Mouse (Mus musculus) forebrain, postnatal 0 days (tissue): ENCODE data around the gene Atrx. TPM values are rescaled to one million over a fixed set of nuclear protein-coding genes. Genes with fewer than 3 reads are reported as not detected.
A peak's percentile ranks its signal among the peaks of the same experiment; 100 is the strongest.

Source experiments
- ATAC-seq: fragments of 200-750 bp; cut with Nextera tagmentation; 2 replicates; pipeline ENCODE4 v1.8.0; 2017; ENCODE audit warnings: mild to moderate bottlenecking, moderate library complexity
- DNase-seq: peaks from one replicate; pipeline ENCODE4 v3.0.0-alpha.2; 2015
- H3K27ac ChIP-seq: fragments of 300-500 bp; sonication (generic); 2 replicates; pipeline ENCODE4 v1.5.1; 2014; ENCODE audit warnings: low read depth, mild to moderate bottlenecking, antibody characterized with exemption, low read length, moderate library complexity, mixed read lengths
- H3K27me3 ChIP-seq: fragments of 300-500 bp; sonication (generic); 2 replicates; pipeline ENCODE4 v1.6.1; 2014; ENCODE audit warnings: mild to moderate bottlenecking, low read length, mixed read lengths; ENCODE audit not compliant: insufficient read depth
- H3K36me3 ChIP-seq: fragments of 300-500 bp; sonication (generic); 2 replicates; pipeline ENCODE4 v1.6.1; 2014; ENCODE audit warnings: mild to moderate bottlenecking, moderate library complexity; ENCODE audit not compliant: insufficient read depth
- H3K4me1 ChIP-seq: fragments of 300-500 bp; sonication (generic); 2 replicates; pipeline ENCODE4 v1.6.1; 2014; ENCODE audit warnings: antibody characterized with exemption; ENCODE audit not compliant: insufficient read depth
- H3K4me2 ChIP-seq: fragments of 300-500 bp; sonication (generic); 2 replicates; pipeline ENCODE4 v1.6.1; 2014; ENCODE audit warnings: low read depth, mild to moderate bottlenecking, moderate library complexity
- H3K4me3 ChIP-seq: fragments of 300-500 bp; sonication (generic); 2 replicates; pipeline ENCODE4 v1.5.1; 2014; ENCODE audit warnings: low read depth, low read length, mixed read lengths
- H3K9ac ChIP-seq: fragments of 300-500 bp; sonication (generic); 2 replicates; pipeline ENCODE4 v1.6.1; 2014; ENCODE audit warnings: mild to moderate bottlenecking
- H3K9me3 ChIP-seq: fragments of 300-500 bp; sonication (generic); 2 replicates; pipeline ENCODE4 v1.6.1; 2016; ENCODE audit warnings: low read length
- CTCF ChIP-seq: sonication (generic); IDR thresholded peaks from 2 replicates; pipeline ENCODE4 v1.5.1; 2016; ENCODE audit warnings: antibody characterized with exemption, control low read depth, low read depth
- WGBS: fragments of 180-500 bp; shearing (Covaris S2); extraction: QIAGEN DNeasy Blood & Tissue Kit; methylation state at CpG from one replicate; pipeline ENCODE4 v1.1.7; 2014; 5-methylcytosine and 5-hydroxymethylcytosine counted together
- polyA plus RNA-seq: library from polyadenylated mRNA; unstranded; fragments of >200 nt; fragmentation: Nextera tagmentation; extraction: Ambion mirVana; gene quantifications from 2 replicates; pipeline ENCODE4 v1.2.1, GENCODE M21; 2015
- total RNA-seq: library from RNA; depleted of rRNA; stranded (reverse); fragments of >200 nt; gene quantifications from 2 replicates; pipeline ENCODE4 v1.2.3, GENCODE M21; 2014; rRNA removed

Atrx gene
- total and polyA plus RNA-seq, 2 experiments from 2014 or later: 222 to 305 TPM

- 20% methylated on average over 20 of the region's 20 CpGs for WGBS
- ATAC-seq: peak; percentile 54
- Histone ChIP-seq H3K9ac (peak overlapping the region; percentile 18; the same call in 1 of the 2 replicates), H3K9me3 (no peaks in the 10 kb centered on the region), H3K27me3 (peaks cover 5% of the 10 kb centered on the region; the same call in 1 of the 2 replicates), H3K4me2 (peak overlapping the region; percentile 68), H3K36me3 (no peaks in the 10 kb centered on the region), H3K4me1 (no peaks in the 10 kb centered on the region), H3K27ac (no peak overlapping the region), H3K4me3 (peak overlapping the region; percentile 42)
- peak; percentile 29 for DNase-seq
- no peak for TF ChIP-seq CTCF
Observed at GRCm38 (mm10) chrX:105763612-105764011, 165.6 kb downstream of the Atrx start.

- H3K4me3 ChIP-seq: peak overlapping the region; percentile 42
- no peak overlapping the region for H3K27ac ChIP-seq
- no peaks in the 10 kb centered on the region for H3K36me3 ChIP-seq
- ATAC-seq: peak; percentile 42; the same call in 1 of the 2 replicates
- TF ChIP-seq CTCF: peak; percentile 19; the same call in 1 of the 2 replicates
- peak overlapping the region; percentile 68 for H3K4me2 ChIP-seq
- peak; percentile 14 for DNase-seq
- peaks cover 5% of the 10 kb centered on the region; the same call in 1 of the 2 replicates for H3K27me3 ChIP-seq
- H3K9ac ChIP-seq: peak overlapping the region; percentile 18; the same call in 1 of the 2 replicates
- H3K9me3 ChIP-seq: no peaks in the 10 kb centered on the region
- 26% methylated on average over 23 of the region's 23 CpGs for WGBS
- H3K4me1 ChIP-seq: no peaks in the 10 kb centered on the region
Observed at GRCm38 (mm10) chrX:105762847-105763527, 166.2 kb downstream of the Atrx start.

Other genes with a start within 250 kb of the Atrx start
- gene Fgf16, start 165.1 kb downstream of the Atrx start, total RNA-seq: 0.33 and 1.0 TPM in 2 replicates
- gene Fgf16, start 165.1 kb downstream of the Atrx start, polyA plus RNA-seq: 0.25 and 0.36 TPM in 2 replicates
- 15.5 and 17.0 TPM in 2 replicates for gene Magt1, start 82.5 kb upstream of the Atrx start, total RNA-seq
- gene Magt1, start 82.5 kb upstream of the Atrx start, polyA plus RNA-seq: 8.5 and 12.3 TPM in 2 replicates
- gene Cox7b, start 86.3 kb upstream of the Atrx start, total RNA-seq: 193 and 278 TPM in 2 replicates
- gene Cox7b, start 86.3 kb upstream of the Atrx start, polyA plus RNA-seq: 393 and 557 TPM in 2 replicates
- gene Atp7a, start 97.9 kb upstream of the Atrx start, total RNA-seq: 11.7 and 14.6 TPM in 2 replicates
- gene Atp7a, start 97.9 kb upstream of the Atrx start, polyA plus RNA-seq: 4.2 and 6.5 TPM in 2 replicates
- gene Tlr13, start 213.8 kb upstream of the Atrx start, total RNA-seq: 0.85 and 1.5 TPM in 2 replicates
- 0.30 and 0.45 TPM in 2 replicates for gene Tlr13, start 213.8 kb upstream of the Atrx start, polyA plus RNA-seq